Mouse (Mus musculus): ENCODE measurements at regions not wholly inside any gene's neighbourhood (a gene's known extent, or its start where the extent isn't known, plus 50 kb on each side); places are given as distances from the start of the nearest gene placed in this dataset.

DNA sequence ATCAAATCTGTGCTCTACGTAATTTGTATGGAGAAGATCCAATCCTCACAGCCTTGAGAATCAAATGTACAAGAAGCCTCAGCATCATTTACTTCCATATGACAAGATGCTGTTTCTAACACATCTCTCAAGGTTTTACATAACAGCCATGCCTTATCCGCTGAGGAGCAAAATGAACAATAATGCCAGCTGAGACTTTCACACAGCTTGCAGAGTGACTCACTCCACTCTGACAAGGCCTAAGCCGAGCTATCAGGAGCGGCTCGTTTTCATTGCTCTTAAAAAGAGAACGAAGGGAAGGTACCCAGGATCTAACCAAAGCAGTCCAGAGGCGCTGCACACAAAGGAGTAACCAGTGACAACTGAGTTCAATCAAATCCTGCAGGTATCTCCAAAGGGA, 803.5 kb downstream of the Efna5 start:
- H3K4me1 ChIP-seq (ENCODE audit: control insufficient read depth, insufficient read depth, low read length), result no peaks in the 10 kb centered on the region
- WGBS, result 79% methylated on average over 7 of the region's 7 CpGs
- TF ChIP-seq POLR2A (IDR thresholded peaks at IDR 0.05; ENCODE audit: borderline replicate concordance, extremely low read depth, low read depth, low read length) (no peak), CTCF (IDR thresholded peaks at IDR 0.05; ENCODE audit: insufficient read depth, low read length) (no peak)
- no peak overlapping the region for H3K4me3 ChIP-seq (replicated peaks; ENCODE audit: extremely low read depth, low read depth, low read length)
- no peak for DNase-seq

- Histone ChIP-seq H3K4me3 (replicated peaks; ENCODE audit: extremely low read depth, low read depth, low read length) (no peak overlapping the region), H3K4me1 (ENCODE audit: control insufficient read depth, insufficient read depth, low read length) (no peaks in the 10 kb centered on the region)
- WGBS, result 79% methylated on average over 1 of the region's 1 CpGs
- no peak for TF ChIP-seq POLR2A (IDR thresholded peaks at IDR 0.05; ENCODE audit: borderline replicate concordance, extremely low read depth, low read depth, low read length)
- DNase-seq, result no peak
These were observed 816.2 kb downstream of the Efna5 start for GRCm38 (mm10) chr17:62064939-62065338.

GRCm38 (mm10) chr17:62058016-62058415, 823.1 kb downstream of the Efna5 start:
- no peak for DNase-seq
- no peak for TF ChIP-seq CTCF (IDR thresholded peaks at IDR 0.05; ENCODE audit: insufficient read depth, low read length)
- TF ChIP-seq POLR2A (IDR thresholded peaks at IDR 0.05; ENCODE audit: borderline replicate concordance, extremely low read depth, low read depth, low read length), result no peak
- Histone ChIP-seq H3K4me1 (ENCODE audit: control insufficient read depth, insufficient read depth, low read length) (no peaks in the 10 kb centered on the region), H3K4me3 (replicated peaks; ENCODE audit: extremely low read depth, low read depth, low read length) (no peak overlapping the region)
- 33% methylated on average over 3 of the region's 3 CpGs for WGBS

- H3K4me3 ChIP-seq (replicated peaks; ENCODE audit: extremely low read depth, low read depth, low read length), result no peak overlapping the region
- WGBS, result 31% methylated on average over 6 of the region's 6 CpGs
- no peak for DNase-seq
- TF ChIP-seq CTCF (IDR thresholded peaks at IDR 0.05; ENCODE audit: insufficient read depth, low read length) (no peak), POLR2A (IDR thresholded peaks at IDR 0.05; ENCODE audit: borderline replicate concordance, extremely low read depth, low read depth, low read length) (no peak)
- H3K4me1 ChIP-seq (ENCODE audit: control insufficient read depth, insufficient read depth, low read length), result no peaks in the 10 kb centered on the region
These were observed 826.3 kb downstream of the Efna5 start for GRCm38 (mm10) chr17:62054801-62055200.

- H3K4me1 ChIP-seq (ENCODE audit: control insufficient read depth, insufficient read depth, low read length), result no peaks in the 10 kb centered on the region
- DNase-seq, result no peak
- 72% methylated on average over 3 of the region's 3 CpGs for WGBS
- no peak for TF ChIP-seq CTCF (IDR thresholded peaks at IDR 0.05; ENCODE audit: insufficient read depth, low read length)
- no peak for TF ChIP-seq POLR2A (IDR thresholded peaks at IDR 0.05; ENCODE audit: borderline replicate concordance, extremely low read depth, low read depth, low read length)
- no peak overlapping the region for H3K4me3 ChIP-seq (replicated peaks; ENCODE audit: extremely low read depth, low read depth, low read length)
These were observed 832.1 kb downstream of the Efna5 start for GRCm38 (mm10) chr17:62048989-62049388.

DNA sequence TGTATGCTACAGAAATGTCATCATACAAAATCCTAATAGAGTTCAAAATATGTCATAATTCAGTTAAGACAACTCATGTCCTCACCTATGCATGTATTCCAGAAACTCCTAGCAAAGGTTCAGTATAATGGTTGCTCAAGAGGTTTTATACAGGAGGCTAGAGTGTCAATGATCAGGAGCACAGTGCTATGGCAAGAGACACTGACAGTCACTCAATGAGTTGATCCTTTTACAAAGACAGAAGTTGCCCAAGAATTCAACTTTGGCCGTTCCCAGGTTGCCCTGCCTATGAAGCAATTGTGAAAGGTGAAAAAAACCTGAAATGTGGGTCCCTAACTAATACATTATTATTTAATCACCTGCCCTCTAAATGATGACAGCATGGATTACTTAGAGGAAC, 850.5 kb downstream of the Efna5 start:
- Histone ChIP-seq H3K4me3 (replicated peaks; ENCODE audit: extremely low read depth, low read depth, low read length) (no peak overlapping the region), H3K4me1 (ENCODE audit: control insufficient read depth, insufficient read depth, low read length) (no peaks in the 10 kb centered on the region)
- no peak for DNase-seq
- TF ChIP-seq POLR2A (IDR thresholded peaks at IDR 0.05; ENCODE audit: borderline replicate concordance, extremely low read depth, low read depth, low read length), result no peak
- TF ChIP-seq CTCF (IDR thresholded peaks at IDR 0.05; ENCODE audit: insufficient read depth, low read length), result no peak
- 79% methylated on average over 1 of the region's 1 CpGs for WGBS
